Mouse (Mus musculus) urinary bladder, postnatal 10 days (tissue): Measurements from ENCODE around the gene Ccdc180.

Experiments used
- DNase-seq: peaks from one replicate; pipeline ENCODE4 v3.0.0; 2022; ENCODE audit warnings: low spot score

Gene Ccdc180

DNA sequence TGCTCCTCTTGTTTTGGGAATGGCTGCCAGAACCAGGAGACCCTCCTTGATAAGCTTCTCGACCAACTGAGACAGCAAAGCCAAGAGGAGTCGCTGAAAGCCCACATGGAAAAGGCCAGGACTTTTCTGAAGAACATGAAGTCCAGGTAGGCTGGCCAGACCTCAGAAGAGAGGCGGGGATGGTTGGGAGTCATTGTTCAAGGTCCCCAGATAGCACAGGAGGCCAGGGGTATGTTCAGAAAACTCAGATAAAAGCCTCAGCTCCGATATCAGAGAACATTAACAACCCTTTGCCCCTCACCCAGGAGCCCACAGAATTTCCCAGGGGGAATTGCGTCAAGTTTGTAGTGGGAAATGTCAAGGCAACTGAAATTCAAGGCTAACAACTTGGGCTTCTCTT lies 21.2 kb downstream of the Ccdc180 start:
- no peak for DNase-seq

DNA sequence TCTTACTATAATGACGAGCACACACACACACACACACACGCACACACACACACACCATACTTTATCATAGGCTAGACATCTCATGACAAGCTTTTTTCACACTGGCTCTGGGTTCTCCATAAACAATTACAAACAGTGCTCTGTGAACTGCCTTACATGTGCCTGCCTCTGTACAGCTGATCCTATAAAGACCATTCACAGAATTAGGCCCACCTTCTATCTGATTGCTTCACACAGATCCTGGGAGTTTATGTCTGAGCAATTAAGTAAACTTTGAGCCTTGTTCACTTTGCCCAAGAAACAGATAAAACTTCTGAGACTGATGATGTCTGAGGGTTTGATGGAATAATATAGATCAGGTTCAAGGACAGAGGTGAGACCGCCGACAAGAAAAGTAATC lies 21.8 kb downstream of the Ccdc180 start:
- DNase-seq = no peak

DNA sequence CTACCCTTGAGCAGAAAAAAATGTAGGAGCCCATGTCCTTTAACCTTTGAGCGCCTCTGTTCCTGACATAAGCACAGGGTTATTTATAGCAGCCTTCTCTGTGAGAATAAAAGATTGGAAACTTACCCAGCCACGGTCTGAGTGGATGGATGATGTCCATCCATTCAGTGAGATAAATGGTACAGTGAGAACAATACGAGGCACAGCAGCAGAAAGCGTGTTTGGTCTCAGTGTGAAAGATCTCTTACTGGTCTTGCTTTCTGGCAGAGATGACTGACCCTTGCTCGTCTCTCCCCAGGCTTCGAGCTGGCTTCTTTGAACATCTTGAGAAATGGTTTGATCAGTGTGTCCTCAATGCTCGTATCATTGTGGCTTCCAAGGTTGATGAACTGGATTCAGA lies 27.0 kb downstream of the Ccdc180 start:
- no peak for DNase-seq

DNA sequence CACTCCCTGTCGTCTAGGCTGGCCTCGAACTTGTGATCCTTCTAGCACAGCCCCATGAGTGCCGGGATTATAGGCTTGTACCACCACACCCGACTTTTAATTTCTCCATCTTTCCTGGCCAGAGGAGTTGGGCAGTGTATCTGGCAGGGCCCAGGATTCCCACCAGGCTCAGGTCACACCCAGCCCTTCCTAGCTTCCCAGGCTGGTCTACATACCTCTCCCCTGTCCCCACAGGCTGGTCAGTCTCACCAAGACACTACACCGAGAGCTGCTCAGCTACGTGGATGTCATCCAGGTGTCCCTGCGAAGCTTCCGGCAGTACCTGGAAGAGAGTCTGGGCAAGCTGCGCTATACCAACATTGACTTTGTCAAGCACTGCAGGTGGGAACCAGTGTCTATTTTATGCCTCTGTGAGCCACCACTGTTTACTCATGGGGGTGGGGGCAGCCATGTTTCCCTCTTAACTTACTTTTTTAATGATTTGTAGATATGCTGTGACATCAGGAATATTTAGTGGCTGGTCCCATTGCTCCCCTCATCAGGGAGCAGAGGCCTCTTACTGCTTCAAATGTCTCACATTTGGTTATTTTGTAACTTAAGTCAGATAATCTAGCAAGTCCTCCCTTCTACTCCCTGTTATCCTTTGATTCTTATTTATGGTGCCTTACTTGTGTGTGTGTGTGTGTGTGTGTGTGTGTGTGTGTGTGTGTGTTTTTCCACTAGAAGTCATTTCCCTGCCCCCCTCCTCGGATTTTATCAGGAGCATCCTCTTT lies 31.7 kb downstream of the Ccdc180 start:
- no peak for DNase-seq

DNA sequence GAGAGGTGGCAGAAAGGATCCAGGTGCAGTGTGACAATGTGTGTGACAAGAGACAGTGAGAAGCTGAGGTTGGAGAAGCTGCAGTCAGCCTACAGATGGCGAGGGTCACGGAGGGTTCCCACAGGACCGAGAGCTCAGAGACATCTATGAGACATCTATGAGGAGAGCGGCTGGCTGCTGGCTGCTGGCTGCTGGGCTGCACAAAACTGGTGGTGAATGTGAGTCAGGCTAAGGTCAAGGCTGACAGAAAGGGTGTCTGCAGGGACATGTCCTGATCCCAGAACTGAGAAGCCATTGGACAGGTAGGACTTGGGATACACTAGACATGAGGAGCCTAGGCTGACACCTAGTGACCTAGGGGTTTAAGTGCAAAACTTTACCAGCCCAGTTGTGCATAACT lies 33.9 kb downstream of the Ccdc180 start:
- DNase-seq = no peak

DNA sequence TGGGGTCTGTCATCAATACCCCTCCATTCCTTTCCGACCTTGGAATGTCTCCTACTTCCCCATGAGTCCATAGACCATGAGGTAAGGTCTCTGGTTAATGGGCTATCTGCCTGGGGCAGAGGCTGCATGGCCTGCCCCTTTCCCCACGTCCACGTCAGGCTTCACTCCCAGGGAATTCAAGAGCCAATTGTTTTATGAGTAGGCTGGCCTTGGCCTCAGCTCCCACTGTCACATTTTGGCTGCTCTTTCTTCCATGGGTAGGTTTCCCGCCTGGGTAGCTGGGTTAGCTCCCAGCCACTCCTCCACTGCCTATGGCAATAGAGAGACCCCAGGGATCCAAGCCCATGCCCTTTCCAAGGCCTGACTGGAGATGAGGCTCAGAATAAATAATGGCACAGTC lies 38.5 kb downstream of the Ccdc180 start:
- no peak for DNase-seq

DNA sequence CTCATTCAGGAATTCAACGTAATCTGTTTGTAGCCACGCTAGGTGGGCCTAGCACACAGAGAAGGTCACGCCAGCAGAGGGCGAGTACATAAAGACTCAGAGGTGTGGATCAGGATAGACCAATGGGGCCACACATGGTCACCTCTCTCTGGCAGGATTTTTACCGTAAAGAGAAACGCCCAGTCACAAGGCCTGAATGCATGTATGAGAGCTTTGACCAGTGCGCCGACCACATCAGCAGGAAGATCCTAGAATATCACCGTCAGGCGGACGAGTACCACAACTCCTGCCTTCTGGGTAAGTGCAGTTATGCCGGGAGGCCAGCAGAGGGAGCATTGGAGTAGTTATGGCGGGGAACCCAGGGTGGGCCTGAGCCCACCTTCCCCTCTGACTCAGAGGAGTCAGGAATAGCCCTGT lies 51.5 kb downstream of the Ccdc180 start:
- no peak for DNase-seq

DNA sequence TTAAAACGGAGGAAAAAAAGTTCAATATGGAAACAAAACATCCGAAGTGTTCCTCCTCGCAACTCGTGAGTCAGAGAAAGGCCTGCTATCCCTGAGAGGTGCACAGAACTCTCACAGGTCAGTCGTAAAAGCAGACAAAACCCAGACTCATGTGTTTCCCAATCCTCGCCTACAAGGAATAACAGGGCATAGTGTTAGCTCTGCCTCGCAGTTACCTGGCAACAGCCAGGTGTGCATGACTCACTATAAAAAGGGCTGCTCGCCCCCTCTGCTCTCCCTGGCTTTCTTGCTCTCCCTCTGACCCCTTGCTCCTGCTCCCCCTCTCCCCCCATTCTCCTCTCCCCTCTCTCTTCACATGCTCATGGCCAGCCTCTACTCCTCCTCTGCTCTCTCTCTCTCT lies 57.6 kb downstream of the Ccdc180 start:
- DNase-seq = no peak

DNA sequence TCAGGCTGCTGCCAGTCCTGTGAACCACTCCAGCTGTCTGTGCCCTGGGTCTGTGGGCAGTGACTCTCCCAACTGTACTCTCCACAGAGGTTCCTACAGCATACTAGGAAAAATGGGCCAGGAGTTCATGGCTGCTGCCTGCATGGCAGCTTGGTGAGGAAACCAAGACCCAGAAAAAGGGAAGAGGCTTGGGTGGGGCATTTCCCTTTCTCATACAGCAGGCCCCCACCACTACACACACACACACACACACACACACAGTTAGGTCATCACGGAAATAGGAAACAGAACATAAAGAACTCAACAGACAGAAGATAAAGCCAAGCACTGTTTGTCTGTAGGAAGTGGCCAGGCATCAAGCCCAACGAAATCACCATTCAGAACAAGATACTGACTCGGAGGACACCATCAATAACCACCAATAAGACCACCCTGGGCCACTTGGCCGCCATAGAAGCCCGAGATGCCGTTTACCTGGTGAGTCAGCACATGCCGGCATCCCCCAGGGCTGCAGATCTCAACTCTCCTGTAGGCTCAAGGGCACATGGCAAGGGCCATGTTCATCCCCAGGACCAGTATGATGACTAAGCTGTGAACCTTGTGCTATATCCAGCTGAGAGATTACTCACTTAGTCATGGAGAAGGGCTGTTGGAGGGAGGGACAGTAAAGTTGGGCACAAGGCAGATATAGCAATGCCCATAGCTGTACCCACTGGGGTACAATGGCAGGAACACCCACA lies 59.2 kb downstream of the Ccdc180 start:
- DNase-seq = no peak

DNA sequence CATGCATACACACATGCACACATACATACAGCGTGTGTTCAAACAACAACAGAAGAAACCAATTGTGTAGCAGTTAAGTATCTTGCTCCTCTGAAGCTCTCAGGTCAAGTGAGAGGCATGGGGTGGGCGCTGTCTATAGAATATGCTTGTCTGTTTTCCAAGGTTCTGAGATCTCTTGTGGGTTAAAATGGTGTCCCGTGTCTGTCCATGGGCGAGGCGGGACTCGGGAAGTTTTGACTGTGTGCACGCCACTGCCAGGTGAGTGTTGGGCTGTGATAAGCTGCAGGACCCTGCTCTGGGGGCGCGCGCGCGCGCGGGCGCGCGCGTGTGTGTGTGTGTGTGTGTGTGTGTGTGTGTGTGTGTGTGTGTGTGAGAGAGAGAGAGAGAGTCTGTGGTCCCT lies 61.7 kb downstream of the Ccdc180 start:
- no peak for DNase-seq

DNA sequence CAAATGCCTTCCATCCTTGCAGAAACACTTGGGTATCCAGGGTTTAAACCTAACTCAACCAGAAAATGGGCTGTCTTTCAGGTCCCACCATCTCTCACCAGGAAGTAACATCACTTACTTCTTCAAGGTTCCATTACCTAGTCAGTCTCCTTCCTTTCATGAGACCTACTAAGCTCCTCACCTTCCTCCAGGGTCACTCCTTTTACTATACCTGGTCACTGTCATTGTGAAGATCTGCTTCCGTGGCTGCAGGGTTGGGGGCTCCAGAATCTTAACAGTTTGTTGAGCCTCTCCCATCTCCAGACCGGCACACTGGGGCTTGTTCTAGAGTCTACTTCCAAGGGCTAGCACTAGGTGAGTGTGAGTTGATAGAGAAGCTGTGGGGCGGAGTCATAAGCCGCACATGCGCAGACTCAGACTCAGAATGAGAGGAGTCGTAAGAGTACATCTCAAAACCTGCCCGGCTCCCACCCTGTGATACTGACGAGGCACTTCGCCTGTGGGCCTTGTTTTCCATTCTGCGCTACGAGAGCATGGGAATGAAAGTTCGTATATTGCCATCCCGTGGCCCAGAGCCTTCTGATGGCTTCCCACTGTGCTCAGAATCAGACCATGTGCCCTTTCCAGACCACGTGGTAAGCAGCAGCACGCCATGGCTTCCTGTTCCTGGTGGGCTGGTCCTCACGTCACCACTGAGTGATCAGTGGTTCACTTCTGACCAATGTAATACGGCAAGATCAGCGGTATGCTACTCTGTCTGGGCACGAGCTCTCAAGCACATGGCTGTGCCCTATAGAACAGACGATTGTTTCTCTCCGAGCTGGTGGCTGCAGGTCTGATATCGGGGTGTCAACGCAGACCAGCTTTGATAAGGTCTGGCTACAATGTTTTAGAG lies 63.2 kb downstream of the Ccdc180 start:
- DNase-seq = no peak

DNA sequence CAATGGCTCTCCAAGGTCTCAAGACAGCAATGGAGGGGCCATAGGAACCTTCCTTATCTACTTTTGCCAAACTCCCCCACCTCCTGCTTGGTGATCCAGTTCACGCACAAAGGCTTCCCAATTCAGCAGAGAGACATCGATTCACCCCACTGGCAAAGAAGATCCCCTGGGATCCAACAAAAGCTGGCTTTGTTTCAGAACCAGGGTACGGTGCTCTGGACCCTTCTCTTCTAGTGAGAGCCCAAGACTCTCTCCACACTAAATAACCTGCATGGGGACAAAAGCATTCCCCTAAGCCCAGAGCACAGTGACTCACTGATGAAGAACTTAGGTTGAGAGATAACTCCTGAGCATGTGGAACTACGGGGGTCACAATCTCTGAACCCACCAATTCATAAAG lies 65.1 kb downstream of the Ccdc180 start:
- no peak for DNase-seq

DNA sequence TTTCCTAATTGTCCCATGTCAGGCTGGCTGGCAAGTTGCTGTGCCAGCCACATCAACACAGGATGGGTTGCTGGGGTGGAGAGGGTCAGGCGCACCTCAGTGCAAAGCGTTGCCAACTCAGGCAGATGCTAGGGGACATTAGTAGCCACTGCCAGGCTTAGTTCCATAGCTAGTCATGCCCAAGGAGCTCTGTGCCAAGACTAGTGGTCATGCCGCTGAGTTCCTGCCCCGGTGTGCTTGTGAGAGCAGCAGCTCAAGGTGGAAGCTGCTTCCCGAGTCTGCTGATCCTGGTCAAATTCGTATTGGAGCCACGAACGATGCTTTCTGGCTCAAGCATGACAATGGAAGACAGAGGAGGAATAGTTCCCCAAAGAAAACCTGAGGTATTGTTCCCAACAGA lies 66.0 kb downstream of the Ccdc180 start:
- no peak for DNase-seq

DNA sequence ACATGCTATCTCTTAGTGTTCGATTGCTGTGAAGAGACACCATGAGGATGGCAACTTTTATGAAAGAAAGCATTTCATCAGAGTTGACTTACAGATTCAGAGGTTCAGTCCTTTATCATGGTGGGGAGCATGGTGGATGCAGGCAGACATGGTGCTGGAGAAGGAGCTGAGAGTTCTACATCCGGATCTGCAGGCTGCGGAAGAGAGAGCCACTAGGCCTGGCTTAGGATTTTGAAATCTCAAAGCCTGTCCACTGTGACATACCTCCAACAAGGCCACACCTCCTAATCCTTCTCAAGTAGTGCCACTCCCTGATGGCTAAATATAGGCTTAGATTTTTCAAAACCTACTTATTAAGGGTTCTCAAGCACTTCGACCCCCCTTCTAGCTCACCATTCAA lies 66.6 kb downstream of the Ccdc180 start:
- DNase-seq = no peak

DNA sequence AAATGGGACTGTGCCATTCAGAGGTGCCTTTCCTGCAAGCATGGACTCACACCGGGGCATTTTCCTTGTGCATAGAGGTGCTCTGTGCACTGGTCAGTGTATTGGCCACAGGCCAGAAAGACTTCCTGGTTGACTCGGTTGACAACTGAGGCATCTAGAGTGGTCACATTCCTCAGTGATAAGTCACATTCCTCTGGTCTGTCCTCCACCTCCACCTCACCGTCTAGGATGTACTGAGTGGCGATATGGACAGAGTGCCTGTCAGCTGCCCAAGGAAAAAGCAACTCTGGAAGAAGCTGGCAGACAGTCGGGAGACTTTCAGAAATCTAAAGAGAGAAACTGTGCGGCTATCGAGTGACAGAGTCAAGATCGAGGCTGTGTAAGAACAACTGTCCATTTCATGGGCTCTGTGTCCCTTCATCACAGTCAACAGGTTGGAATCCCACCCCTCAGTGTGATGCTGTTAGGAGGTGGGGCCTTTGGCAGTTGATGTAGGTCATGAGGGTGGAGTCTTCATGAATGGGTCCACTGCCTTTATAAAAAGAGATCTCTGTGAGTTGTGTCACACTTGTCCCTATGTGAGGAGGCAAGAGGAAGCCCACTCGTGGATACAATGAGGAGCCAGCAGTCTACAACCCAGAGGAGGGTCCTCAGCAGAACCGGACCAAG lies 74.8 kb downstream of the Ccdc180 start, which contains the start of gene Tdrd7:
Tdrd7 (plus strand) TSS at position 564 of the 669 bp plus-strand sequence.
- DNase-seq = no peak

DNA sequence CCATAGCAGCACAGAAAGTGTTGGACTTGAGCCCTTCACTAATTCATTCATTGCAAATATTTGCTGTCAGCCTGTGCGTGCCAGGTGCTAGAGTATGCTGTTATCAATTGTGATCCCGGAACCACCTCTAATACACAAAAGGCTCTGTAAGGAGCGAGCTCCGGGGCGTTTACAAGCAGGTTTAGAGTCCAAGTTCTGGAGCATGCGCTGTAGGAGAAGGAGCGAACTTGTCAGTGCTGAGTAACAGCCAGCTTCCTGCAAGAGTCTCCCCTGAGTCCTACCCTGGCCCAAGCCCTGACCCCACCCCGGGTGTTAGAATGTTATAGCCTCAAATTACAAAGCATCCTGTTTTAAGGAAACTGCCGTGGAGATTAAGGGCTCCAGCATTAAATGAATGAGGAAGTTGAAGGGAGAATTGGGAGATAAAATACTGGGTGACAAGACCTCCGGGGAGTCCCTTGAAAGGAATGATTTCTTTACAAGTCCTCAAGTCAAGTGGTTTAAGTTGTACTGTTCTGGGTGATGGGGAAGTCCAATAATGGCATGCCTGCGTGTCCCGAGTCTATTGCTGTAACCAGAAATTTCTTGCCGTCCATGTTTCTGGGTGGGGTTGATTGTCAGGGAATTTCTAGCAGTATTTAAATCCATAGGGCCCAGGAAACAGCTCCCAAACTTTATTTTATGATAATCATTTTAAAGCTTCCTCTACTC lies 75.8 kb downstream of the Ccdc180 start:
- DNase-seq = no peak

DNA sequence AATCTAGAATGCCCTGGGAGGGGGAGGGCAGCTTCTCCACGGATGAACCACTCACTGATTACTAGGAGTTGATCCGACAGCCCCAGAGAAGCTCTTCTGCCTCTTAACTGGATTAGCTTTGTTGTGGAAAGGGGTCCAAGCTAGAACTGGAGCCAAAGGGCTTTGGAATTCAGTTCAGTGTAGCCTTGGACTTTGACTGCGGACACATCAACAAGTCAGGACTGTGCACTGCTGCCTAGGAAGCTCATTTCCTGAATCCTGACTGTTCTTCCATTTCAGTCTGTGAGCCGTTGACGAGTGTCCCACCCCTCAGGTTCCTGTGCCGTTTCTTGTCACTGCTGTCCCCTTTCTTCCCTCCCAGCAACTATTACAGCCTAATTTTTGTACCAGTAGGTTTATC lies 76.6 kb downstream of the Ccdc180 start:
- DNase-seq = no peak

DNA sequence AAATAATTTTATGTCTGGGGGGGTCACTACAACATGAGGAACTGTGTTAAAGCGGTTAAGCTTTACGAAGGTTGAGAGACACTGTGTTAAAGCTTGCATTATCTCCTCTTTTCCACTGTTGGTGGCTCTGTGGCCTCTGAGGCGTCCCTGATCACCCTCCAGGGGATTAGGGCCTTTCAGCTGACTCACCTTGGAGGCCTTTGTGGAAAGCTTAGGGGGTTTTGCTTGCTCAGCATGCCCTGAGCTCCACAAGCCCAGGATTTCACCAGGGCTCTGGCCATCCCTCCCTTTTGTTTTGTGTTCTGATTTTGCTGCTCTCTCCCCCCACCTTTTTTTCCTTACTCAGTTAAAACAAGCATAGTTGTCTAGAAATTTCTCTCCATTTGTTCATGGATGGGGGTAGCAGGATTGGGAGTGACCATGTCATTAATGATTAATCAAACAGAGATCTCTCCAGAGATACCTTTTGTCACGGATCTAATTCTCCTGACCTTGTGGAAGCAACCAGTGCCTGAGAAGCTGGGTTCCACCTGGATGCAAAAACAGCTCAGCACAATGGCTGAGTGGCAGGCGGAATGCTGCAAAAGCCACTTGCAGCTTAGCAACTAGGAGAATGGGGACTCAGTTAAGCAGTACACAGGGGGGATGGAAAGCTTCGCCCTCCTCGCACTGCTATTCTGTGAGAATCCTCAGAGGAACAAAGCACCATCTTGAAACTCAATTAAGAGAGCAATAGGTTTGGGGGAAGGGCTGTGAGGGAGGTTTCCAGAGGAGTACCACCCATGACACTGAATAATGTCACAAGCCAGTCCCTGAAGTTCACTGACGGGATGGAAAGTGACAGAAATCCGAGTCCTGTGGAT lies 77.6 kb downstream of the Ccdc180 start:
- no peak for DNase-seq

DNA sequence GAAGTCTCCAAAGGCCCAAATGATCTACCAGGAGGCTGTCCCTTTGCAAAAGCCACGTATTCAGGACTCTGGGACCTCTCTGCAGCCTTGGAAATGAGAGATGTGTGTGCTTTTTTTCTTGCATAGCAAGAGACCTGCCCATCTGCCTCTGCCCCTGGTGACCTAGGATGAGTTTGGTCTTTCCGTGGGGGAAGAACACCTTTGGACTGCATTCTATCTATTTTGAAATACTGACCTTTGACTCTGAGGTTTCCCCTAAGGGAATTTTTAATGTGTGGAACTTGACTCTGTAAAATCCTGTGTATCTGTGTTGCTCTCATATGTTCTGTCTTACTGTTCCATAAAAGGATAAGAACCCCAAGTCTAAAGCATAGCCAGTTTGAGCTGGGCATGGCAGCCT lies 78.9 kb downstream of the Ccdc180 start:
- no peak for DNase-seq

DNA sequence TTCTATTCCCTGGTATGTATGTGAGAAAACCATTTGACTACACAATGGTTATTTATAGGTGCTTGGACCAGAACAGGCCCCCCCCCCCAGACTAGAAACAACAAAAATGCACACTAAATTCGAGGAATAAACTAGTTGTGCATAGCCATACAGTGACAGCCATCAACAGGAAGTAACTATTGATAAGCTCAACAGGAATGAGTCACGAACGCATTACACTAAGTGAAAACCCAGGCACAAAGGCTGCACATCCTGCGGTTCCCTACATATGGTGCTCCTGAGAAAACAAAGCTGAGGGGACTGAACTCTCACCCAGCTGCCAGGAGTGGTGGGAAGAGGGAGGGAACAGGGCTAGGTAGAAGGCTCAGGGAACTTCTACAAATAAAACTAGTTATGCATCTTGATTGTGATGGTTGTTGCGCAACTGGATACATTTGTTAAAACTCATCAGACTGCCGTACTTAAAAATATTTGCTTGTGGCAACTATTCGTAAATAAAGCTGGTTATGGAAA lies 80.0 kb downstream of the Ccdc180 start:
- DNase-seq = no peak
